Mouse (Mus musculus): ENCODE data around the gene Efhd2. TPM values are rescaled to one million over a fixed set of nuclear protein-coding genes. Genes with fewer than 3 reads are reported as not detected.
A peak's percentile ranks its signal among the peaks of the same experiment; 100 is the strongest.

Efhd2 gene
- polyA plus RNA-seq, 1 experiment from 2014 or later, result 35.1 TPM

- H3K27me3 ChIP-seq (ENCODE audit: low read depth, poor library complexity, severe bottlenecking), result no peaks in the 10 kb centered on the region
- no peak for DNase-seq (ENCODE audit: low spot score)
- H3K9me3 ChIP-seq (replicated peaks), result no peaks in the 10 kb centered on the region
- H3K4me1 ChIP-seq, result peaks cover 17% of the 10 kb centered on the region
- no peak overlapping the region for H3K27ac ChIP-seq
- peaks cover 16% of the 10 kb centered on the region for H3K36me3 ChIP-seq
- no peak overlapping the region for H3K4me3 ChIP-seq
- 92% methylated on average over 7 of the region's 7 CpGs for WGBS
Measured at GRCm38 (mm10) chr4:141863726-141864280, 10.9 kb downstream of the Efhd2 start.

DNA sequence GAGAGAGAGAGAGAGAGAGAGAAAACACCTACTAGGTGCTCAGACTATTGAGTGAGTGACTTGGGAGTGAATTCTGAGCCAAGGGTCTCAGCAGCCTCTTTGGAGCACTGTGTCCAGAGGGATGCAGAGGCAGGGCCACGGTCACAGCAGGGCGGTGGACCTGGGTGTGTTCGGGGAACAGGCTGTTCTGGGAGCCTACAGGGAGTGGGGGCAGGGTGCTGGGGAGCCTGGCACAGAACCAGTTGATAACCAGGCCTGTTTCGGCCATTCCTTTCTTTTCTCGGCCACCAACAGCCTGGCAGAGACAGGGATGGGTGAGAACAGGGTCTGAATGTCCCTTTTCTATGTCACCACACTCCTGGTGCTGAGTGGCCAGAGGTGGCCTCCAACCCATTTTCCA, 11.9 kb downstream of the Efhd2 start:
- Histone ChIP-seq H3K27ac (no peak overlapping the region), H3K36me3 (peaks cover 19% of the 10 kb centered on the region), H3K9me3 (replicated peaks) (no peaks in the 10 kb centered on the region), H3K4me3 (no peak overlapping the region), H3K4me1 (peaks cover 17% of the 10 kb centered on the region), H3K27me3 (ENCODE audit: low read depth, poor library complexity, severe bottlenecking) (no peaks in the 10 kb centered on the region)
- no peak for DNase-seq (ENCODE audit: low spot score)
- 80% methylated on average over 5 of the region's 5 CpGs for WGBS

GRCm38 (mm10) chr4:141861591-141862295, 13.0 kb downstream of the Efhd2 start:
- Histone ChIP-seq H3K36me3 (peaks cover 19% of the 10 kb centered on the region), H3K4me1 (peaks cover 10% of the 10 kb centered on the region), H3K4me3 (no peak overlapping the region), H3K27ac (no peak overlapping the region; the same call in 1 of the 2 replicates), H3K27me3 (ENCODE audit: low read depth, poor library complexity, severe bottlenecking) (no peaks in the 10 kb centered on the region), H3K9me3 (replicated peaks) (no peaks in the 10 kb centered on the region)
- no peak for DNase-seq (ENCODE audit: low spot score)
- WGBS, result 89% methylated on average over 17 of the region's 17 CpGs

DNA sequence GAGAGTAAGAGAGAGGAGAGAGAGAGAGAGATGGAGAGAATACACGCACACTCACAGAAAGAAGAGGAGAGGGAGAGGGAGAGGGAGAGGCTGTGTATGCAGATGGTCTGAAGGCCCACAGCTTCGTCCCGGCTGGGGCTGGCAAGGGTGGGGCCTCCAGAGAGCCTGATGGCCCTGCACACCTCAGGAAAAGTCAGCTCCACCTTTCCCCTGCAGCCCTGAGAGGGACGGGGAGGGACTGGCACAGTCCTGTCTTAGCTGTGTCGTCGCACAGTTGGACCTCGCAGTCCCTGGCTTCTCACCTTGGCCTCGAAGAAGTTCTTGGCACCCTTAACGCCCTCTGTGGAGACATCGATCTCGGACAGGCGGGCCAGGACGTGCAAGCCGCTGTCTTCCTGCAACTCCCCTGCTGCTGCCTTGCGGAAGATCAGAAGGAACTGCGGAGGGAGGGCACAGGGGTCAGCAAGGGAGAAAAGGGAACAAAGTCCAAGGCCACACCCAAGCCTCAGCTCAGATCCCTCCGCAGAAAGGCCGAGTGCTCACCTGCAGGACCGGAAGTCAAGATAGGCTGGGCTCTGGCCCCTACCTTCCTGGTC, 14.4 kb downstream of the Efhd2 start:
- Histone ChIP-seq H3K4me1 (peaks cover 10% of the 10 kb centered on the region; the same call in 1 of the 2 replicates), H3K27me3 (ENCODE audit: low read depth, poor library complexity, severe bottlenecking) (no peaks in the 10 kb centered on the region), H3K4me3 (no peak overlapping the region), H3K36me3 (peaks cover 19% of the 10 kb centered on the region), H3K27ac (0 out of 2 replicates have a peak overlapping the region, but pooled peaks have one; percentile 7), H3K9me3 (replicated peaks) (no peaks in the 10 kb centered on the region)
- 60% methylated on average over 19 of the region's 19 CpGs for WGBS
- no peak for DNase-seq (ENCODE audit: low spot score)

DNA sequence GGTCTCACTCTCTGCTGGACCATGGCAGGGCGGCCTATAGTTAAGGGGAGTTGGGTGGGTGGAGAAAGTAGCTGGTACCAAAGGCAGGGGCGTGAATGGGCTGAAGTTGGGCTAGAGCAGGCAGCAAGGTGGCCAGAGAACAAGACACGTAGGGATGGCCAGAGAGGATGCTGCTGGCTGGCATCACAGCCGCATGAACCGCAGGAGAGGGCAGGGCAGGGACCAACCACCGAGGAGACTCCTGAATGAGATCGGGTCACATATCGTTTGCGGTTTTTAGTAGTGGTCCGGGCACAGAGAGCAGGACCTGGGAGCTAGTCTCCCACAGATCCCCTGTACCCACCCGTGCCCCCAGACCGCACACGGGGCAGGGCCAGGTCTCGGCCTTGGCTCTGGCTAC, 15.4 kb downstream of the Efhd2 start:
- Histone ChIP-seq H3K27me3 (ENCODE audit: low read depth, poor library complexity, severe bottlenecking) (no peaks in the 10 kb centered on the region), H3K9me3 (replicated peaks) (no peaks in the 10 kb centered on the region), H3K4me3 (no peak overlapping the region), H3K27ac (no peak overlapping the region), H3K4me1 (peaks cover 10% of the 10 kb centered on the region; the same call in 1 of the 2 replicates), H3K36me3 (peaks cover 16% of the 10 kb centered on the region)
- no peak for DNase-seq (ENCODE audit: low spot score)
- 92% methylated on average over 14 of the region's 14 CpGs for WGBS

DNA sequence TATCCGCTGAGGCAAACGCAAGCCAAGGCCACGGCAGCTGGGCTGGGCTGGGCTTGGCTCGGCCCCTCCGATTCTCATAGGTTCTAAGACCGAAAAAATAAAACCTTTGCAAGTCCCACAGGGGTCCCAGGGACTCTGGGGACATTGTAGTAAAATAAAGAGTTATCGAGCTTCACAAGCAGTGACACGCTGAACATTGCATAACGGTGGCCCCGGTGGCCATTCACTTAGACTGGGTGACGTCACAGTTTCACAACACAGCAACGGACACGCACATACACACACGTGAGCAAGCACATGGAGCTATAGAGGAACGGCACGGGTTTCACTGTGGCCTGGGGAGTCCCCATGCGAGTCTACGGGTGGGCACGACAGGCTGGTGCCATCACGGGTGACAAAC, 16.2 kb downstream of the Efhd2 start:
- Histone ChIP-seq H3K27ac (no peak overlapping the region), H3K27me3 (ENCODE audit: low read depth, poor library complexity, severe bottlenecking) (no peaks in the 10 kb centered on the region), H3K4me3 (no peak overlapping the region), H3K36me3 (peaks cover 16% of the 10 kb centered on the region), H3K4me1 (peaks cover 10% of the 10 kb centered on the region; the same call in 1 of the 2 replicates), H3K9me3 (replicated peaks) (no peaks in the 10 kb centered on the region)
- WGBS, result 94% methylated on average over 20 of the region's 20 CpGs
- DNase-seq (ENCODE audit: low spot score), result no peak

DNA sequence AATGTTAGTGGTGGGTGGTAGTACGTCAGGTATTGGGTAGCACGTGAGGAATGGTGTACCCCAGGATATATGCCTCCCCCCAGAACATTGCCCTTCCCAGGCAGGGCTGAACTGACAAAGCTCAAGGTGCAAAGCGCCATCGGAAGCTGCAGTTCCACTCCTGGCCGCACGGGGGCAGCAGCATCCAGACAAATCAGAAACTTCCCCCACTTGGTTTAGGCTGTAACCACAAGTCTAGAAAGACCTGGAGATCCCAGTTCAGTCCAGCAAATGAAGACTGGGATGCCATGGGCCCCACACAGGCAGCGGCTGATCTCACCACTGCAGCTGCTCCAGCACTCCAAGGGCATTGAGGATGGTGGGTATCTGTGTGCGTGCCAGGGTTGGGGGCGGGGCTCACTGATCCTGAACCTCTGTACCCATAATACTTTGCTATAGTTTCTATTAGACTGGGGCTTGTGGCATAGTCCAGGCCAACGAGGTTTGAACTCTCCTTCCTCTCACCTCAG, 17.2 kb downstream of the Efhd2 start:
- Histone ChIP-seq H3K27me3 (ENCODE audit: low read depth, poor library complexity, severe bottlenecking) (no peaks in the 10 kb centered on the region), H3K36me3 (peaks cover 16% of the 10 kb centered on the region), H3K9me3 (replicated peaks) (no peaks in the 10 kb centered on the region), H3K4me1 (0 out of 2 replicates have a peak, but pooled peaks cover 5% of the 10 kb centered on the region), H3K27ac (no peak overlapping the region), H3K4me3 (no peak overlapping the region; the same call in 1 of the 2 replicates)
- DNase-seq (ENCODE audit: low spot score), result peak; percentile 91
- WGBS, result 20% methylated on average over 10 of the region's 10 CpGs

DNA sequence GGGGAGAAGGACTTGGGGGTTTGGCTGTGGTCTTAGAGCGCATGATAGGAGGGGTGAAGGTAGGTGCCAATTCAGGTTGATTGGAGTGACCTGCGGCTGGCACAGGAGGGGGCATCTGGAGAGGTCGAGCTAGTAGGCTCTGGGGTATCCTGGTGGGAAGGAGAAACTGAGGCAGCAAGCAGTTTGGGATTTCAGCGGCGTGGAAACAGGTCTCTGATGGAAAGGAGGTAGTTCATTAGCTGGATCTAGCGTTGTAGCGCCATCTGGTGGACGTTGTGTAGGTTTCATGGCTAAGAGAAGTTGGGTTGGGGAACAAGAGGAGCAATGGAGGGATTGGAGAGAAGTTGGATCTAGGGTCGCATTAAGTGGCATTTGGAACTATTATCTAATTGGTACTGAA, 21.3 kb downstream of the Efhd2 start:
- H3K36me3 ChIP-seq, result no peaks in the 10 kb centered on the region
- DNase-seq (ENCODE audit: low spot score), result peak; percentile 74
- H3K4me3 ChIP-seq, result no peak overlapping the region
- H3K9me3 ChIP-seq (replicated peaks), result no peaks in the 10 kb centered on the region
- H3K4me1 ChIP-seq, result no peaks in the 10 kb centered on the region
- H3K27me3 ChIP-seq (ENCODE audit: low read depth, poor library complexity, severe bottlenecking), result no peaks in the 10 kb centered on the region
- no peak overlapping the region for H3K27ac ChIP-seq
- 84% methylated on average over 9 of the region's 9 CpGs for WGBS

- Histone ChIP-seq H3K4me1 (no peaks in the 10 kb centered on the region), H3K4me3 (no peak within 1 kb of the TSS), H3K27ac (no peak within 1 kb of the TSS), H3K36me3 (no peaks in the 10 kb centered on the region), H3K27me3 (ENCODE audit: low read depth, poor library complexity, severe bottlenecking) (no peaks in the 10 kb centered on the region), H3K9me3 (replicated peaks) (no peaks in the 10 kb centered on the region)
- DNase-seq (ENCODE audit: low spot score), result no peak
- WGBS, result 79% methylated on average over 6 of the region's 6 CpGs
Measured at GRCm38 (mm10) chr4:141845999-141846398, 28.7 kb downstream of the Efhd2 start, which contains the start of gene Ctrc. Ctrc (minus strand) TSS chr4:141846359.

DNA sequence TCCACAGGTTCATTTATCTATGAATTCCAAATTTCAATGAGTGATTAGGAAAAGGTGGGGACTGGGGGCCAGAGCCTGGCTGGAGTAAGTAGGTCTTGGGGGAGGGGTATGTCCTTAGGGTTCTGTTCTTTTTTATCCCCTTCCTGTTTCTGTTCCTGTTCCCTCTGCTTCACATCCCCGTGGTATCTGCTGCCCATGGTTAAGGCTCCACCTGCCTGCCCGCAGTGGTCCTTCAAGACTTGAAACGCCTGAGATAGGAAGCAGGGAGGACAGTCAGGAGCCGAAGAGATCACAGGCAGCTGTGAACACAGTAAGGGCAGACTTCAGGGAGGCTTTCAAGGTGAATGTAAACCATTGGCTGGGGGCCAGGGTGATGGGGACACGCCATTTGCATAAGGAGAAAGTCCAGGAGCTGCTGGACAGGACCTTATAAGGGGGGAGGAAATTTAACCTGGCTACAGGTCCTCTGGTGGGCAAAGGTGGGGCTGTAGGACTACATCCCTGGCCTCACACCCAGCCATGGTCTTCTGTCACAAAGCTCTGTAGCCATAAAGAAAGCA, 40.1 kb downstream of the Efhd2 start:
- H3K9me3 ChIP-seq (replicated peaks), result no peaks in the 10 kb centered on the region
- H3K36me3 ChIP-seq, result no peaks in the 10 kb centered on the region
- H3K4me1 ChIP-seq, result 0 out of 2 replicates have a peak, but pooled peaks cover 5% of the 10 kb centered on the region
- WGBS, result 72% methylated on average over 5 of the region's 5 CpGs
- DNase-seq (ENCODE audit: low spot score), result no peak
- no peak overlapping the region for H3K27ac ChIP-seq
- H3K27me3 ChIP-seq (ENCODE audit: low read depth, poor library complexity, severe bottlenecking), result no peaks in the 10 kb centered on the region
- H3K4me3 ChIP-seq, result no peak overlapping the region

DNA sequence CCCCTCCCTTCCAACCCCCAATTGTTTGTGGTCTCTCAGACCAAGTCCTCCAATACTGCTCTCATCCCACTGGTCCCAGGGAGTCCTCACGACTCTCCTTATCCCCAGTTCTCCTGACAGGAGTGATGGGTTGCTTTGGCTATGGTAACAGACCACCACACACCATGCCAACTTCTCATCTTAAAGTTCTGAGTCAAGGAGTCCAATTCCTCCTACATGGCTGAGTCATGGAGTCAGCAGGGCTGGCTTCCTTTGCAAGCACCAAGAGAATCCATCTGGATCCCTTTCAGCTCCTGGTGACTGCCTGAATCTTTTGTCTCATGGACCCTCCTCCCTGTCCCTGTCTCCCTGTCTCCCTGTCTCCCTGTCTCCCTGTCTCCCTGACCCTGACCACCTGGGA, 40.8 kb downstream of the Efhd2 start:
- Histone ChIP-seq H3K27me3 (ENCODE audit: low read depth, poor library complexity, severe bottlenecking) (no peaks in the 10 kb centered on the region), H3K4me1 (0 out of 2 replicates have a peak, but pooled peaks cover 5% of the 10 kb centered on the region), H3K9me3 (replicated peaks) (no peaks in the 10 kb centered on the region), H3K27ac (no peak overlapping the region), H3K36me3 (no peaks in the 10 kb centered on the region), H3K4me3 (no peak overlapping the region)
- no peak for DNase-seq (ENCODE audit: low spot score)
- WGBS, result 58% methylated on average over 1 of the region's 1 CpGs

DNA sequence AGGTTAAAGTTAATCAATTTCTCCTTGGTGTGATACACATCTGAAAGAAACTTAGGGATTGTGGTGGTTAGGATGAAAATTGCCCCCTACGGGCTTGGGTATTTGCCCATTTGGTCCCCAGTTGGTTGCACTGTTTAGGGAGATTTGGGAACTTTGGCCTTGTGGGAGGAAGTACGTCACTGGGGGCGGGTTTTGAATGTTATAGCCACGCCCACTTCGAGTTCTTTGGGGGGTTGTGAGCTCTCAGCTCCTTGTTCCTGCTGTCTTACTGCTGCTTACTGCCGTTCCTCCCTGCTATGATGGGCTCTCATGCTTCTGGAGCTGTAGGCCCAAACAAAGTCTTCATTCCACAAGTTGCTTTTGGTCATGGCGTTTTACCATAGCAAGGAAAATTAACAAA, 43.4 kb downstream of the Efhd2 start:
- 0 out of 2 replicates have a peak, but pooled peaks cover 5% of the 10 kb centered on the region for H3K4me1 ChIP-seq
- H3K9me3 ChIP-seq (replicated peaks), result no peaks in the 10 kb centered on the region
- no peak overlapping the region for H3K4me3 ChIP-seq
- H3K27ac ChIP-seq, result no peak overlapping the region
- no peaks in the 10 kb centered on the region for H3K27me3 ChIP-seq (ENCODE audit: low read depth, poor library complexity, severe bottlenecking)
- H3K36me3 ChIP-seq, result no peaks in the 10 kb centered on the region
- WGBS, result 81% methylated on average over 7 of the region's 7 CpGs
- DNase-seq (ENCODE audit: low spot score), result no peak

- no peaks in the 10 kb centered on the region for H3K36me3 ChIP-seq
- H3K9me3 ChIP-seq (replicated peaks), result no peaks in the 10 kb centered on the region
- WGBS, result 69% methylated on average over 11 of the region's 11 CpGs
- no peak overlapping the region for H3K27ac ChIP-seq
- H3K4me1 ChIP-seq, result 0 out of 2 replicates have a peak, but pooled peaks cover 5% of the 10 kb centered on the region
- H3K4me3 ChIP-seq, result no peak overlapping the region
- DNase-seq (ENCODE audit: low spot score), result no peak
- H3K27me3 ChIP-seq (ENCODE audit: low read depth, poor library complexity, severe bottlenecking), result no peaks in the 10 kb centered on the region
Measured at GRCm38 (mm10) chr4:141830381-141830780, 44.3 kb downstream of the Efhd2 start.

Data from limb, embryonic 10.5 days (tissue).